Mouse (Mus musculus) kidney, adult 2 months (tissue): Measurements from ENCODE around the gene Dynlt1f.
"Not testable (repeated sequence)": the region's sequence is repeated elsewhere in the genome, so short reads cannot be mapped to it uniquely, and the experiment has no call there.

Experiments
- CTCF ChIP-seq: fragments of 200-500 bp; conservative IDR thresholded peaks from 2 replicates; pipeline ENCODE4 v1.5.1; 2011; ENCODE audit warnings: low read depth, mild to moderate bottlenecking, control low read depth, low read length, moderate library complexity, mixed read lengths; ENCODE audit not compliant: insufficient read depth, insufficient read length
- POLR2A ChIP-seq: fragments of 200-500 bp; IDR thresholded peaks from one replicate; pipeline ENCODE4 v1.6.1; 2011; ENCODE audit warnings: low read depth, low read length, control low read depth

DNA sequence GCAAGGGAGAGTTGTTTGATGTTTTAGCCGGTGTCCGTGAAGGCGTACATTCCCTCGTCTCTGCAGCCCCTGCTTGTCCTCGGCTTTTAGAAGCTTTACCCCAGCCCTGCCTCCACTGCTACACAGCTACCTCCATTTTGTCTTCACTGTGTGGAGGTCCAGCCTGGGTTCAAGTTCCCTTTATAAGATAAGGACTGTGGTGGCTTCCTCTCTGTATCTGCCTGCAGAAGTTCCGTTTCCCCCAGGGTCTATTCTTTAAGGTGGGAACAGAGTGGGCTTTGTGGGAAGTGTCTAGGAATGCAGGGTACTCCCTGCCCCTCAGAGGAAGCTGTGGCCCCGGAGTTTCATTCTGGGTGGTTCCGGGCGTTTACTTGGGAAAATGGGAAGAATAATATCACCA, 40.0 kb upstream of the Dynlt1f start:
- not testable (repeated sequence) for TF ChIP-seq CTCF, POLR2A
